Mouse (Mus musculus): Measurements from ENCODE around the gene Wdr45.

- no peak for TF ChIP-seq MAFK (IDR thresholded peaks at IDR 0.05; ENCODE audit: insufficient read depth, low read depth, low read length)
- no peak for TF ChIP-seq HCFC1 (IDR thresholded peaks at IDR 0.05; ENCODE audit: borderline replicate concordance, insufficient read depth, low read length)
- TF ChIP-seq ZNF384 (IDR thresholded peaks at IDR 0.05; ENCODE audit: low read depth, low read length) = no peak
- TF ChIP-seq CHD2 (IDR thresholded peaks at IDR 0.05; ENCODE audit: low read depth, low read length) = no peak
- TF ChIP-seq ZC3H11A (IDR thresholded peaks at IDR 0.05; ENCODE audit: borderline replicate concordance, low read depth, low read length) = no peak
Observed at GRCm38 (mm10) chrX:7690486-7690885, 23.6 kb upstream of the Wdr45 start.

All from ES-E14 (cell line).